Mouse (Mus musculus) E14TG2a.4 (cell line): ENCODE data around the gene 4930596D02Rik.

Experiments
- CTCF ChIP-seq: conservative IDR thresholded peaks from 2 replicates; pipeline ENCODE4 v1.5.1; 2014; ENCODE audit warnings: low read length
- NANOG ChIP-seq: IDR thresholded peaks from 2 replicates; pipeline ENCODE4 v1.6.1; 2014; ENCODE audit warnings: borderline replicate concordance, low read length, mixed read lengths
- POU5F1 ChIP-seq: IDR thresholded peaks from 2 replicates; pipeline ENCODE4 v1.6.1; 2014; ENCODE audit warnings: low read length, borderline replicate concordance

DNA sequence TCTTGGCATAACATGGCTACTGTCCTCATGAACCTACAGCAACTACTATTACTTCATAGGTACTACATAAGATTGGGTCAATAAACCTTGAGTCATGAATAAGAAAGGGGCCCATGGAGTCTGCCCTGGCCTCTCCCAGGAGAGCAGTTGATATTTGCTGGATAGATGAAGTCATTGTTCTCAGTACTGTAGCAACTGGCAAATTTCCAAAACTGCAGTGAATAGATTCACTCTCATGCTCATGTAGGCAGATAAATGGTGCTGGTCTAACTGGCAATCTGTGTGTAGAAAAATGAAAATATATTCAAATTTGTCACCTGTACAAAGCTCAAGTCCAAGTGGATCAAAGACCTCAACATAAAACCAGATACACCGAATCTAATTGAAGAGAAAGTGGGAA lies 38.5 kb downstream of the 4930596D02Rik start:
- TF ChIP-seq CTCF (no peak), NANOG (no peak), POU5F1 (no peak)
